Mouse (Mus musculus) kidney, adult 2 months (tissue): ENCODE results near the gene Adprhl2.

Experiments
- CTCF ChIP-seq: fragments of 200-500 bp; conservative IDR thresholded peaks from 2 replicates; pipeline ENCODE4 v1.5.1; 2011; ENCODE audit warnings: low read depth, mild to moderate bottlenecking, control low read depth, low read length, moderate library complexity, mixed read lengths; ENCODE audit not compliant: insufficient read depth, insufficient read length
- POLR2A ChIP-seq: fragments of 200-500 bp; IDR thresholded peaks from one replicate; pipeline ENCODE4 v1.6.1; 2011; ENCODE audit warnings: low read depth, low read length, control low read depth

DNA sequence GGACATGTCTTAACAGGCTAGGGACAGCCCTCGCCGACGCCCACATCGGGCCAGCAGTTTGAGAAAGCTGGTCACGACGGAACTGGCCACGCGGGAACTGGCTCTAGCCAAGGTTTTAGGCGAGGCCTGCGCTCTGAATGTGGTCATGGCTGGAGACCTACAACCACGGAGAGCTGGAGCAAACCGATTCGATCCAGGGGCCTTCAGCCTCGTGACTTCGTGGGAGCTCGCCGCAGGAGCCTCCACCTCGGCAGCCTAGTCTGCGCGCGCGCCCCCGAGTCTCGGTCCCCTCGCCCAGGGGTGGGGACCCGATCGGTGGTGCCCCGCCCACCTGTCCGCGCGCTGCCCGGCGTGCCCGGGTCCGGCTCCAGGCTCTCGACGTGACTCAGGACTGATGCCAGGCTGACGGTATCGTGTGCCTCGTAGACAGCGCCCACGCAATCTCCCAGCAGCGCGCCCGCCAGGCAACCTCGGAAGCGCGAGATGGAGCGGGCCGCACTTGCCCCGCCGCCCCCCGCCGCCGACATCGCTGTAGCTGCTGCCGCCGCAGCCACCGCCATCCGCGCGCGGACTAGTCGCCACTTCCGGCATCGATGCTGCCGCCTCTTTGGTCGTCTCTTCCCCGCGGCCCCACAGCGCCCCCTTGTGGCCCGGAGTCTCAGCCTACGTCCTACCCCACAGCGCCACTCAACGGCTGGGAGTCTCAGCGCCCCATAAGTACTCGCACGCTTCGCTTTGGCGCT, at the start of gene Adprhl2:
- TF ChIP-seq POLR2A (peak; percentile 16), CTCF (peak; percentile 98)
